ENCODE assay signal across 8 mouse cellular contexts in the genomic region with DNA sequence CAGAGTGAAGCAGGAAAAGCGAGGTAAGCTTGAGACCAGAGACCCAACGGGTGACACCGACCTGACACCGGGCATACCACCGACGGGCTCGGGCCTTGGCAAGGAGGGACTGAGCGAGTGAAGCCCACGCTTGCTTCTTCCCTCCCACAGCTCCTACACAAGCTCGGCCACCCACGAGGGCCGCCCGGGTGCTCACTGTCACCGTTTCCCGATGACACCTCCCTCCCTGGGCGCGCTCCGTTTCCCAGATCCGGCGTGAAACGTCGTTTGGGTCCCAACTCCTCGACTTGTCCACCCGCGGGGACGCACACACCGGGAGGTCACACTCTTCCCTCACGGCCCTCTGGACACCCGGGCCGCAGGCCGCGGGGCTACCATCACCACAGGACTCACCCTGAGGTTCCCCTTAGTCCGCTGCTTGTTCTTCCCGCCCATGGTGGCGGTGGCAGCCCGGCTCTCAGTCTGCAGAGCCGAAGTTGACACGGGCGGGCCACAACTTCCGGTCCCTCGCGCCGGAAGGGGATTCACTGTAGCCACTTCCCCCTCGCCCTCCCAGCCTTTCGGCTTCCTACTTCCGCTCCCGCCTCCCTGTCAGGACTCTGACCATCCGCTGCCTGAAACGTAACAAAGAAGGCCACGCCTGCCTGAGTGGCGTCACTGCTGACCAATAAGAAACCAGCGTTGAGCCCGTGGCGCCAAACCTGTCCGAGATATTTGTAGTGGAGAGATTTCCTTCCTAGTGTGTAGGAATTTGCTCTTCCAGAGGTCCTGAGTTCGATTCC. TPM values are rescaled to one million over a fixed set of nuclear protein-coding genes. Genes with fewer than 3 reads are reported as not detected.
DNase-seq lines count a peak whose midpoint lies in the region; ATAC-seq and TF ChIP-seq lines count a peak whose summit lies in the region.

A gene (minus strand): TSS at position 580 of the 782 bp plus-strand sequence.

- H3K27ac ChIP-seq in cortical plate, adult 2 months (ENCODE audit: insufficient read depth, low read length) = no peak within 1 kb of the TSS

- DNase-seq in gastrocnemius, adult 8-10 months (ENCODE audit: low spot score in 2 of 2) = peak; percentile 96 to 97
- DNase-seq in hindlimb bud, embryonic 11.5 days (ENCODE audit: extremely low spot score, low read depth, low spot score) = peak; percentile 97
- peak; percentile 97 to 99 for DNase-seq in left cerebral cortex, adult 8-10 months (ENCODE audit: low spot score in 2 of 2)
- DNase-seq in right cerebral cortex, postnatal 10 days (ENCODE audit: low spot score in 2 of 2) = peak; percentile 100
- peak; percentile 96 for DNase-seq in urinary bladder, postnatal 25 days (ENCODE audit: low spot score)

- H3K9me3 ChIP-seq in megakaryocyte, embryonic 14.5 days = no peaks in the 10 kb centered on the region

- peak; percentile 100 for ATAC-seq in activated CD4-positive, CD25-positive, alpha-beta regulatory T cell, adult 4 months

- no peaks in the 10 kb centered on the region for H3K27me3 ChIP-seq in megakaryocyte, embryonic 14.5 days (replicated peaks)

- H3K4me3 ChIP-seq in cortical plate, adult 2 months (ENCODE audit: insufficient read depth, low read length) = peak within 1 kb of the TSS; percentile 90
- peak within 1 kb of the TSS; percentile 96 for H3K4me3 ChIP-seq in megakaryocyte, embryonic 14.5 days (replicated peaks)

- H3K36me3 ChIP-seq in megakaryocyte, embryonic 14.5 days (replicated peaks; ENCODE audit: low read length) = peaks cover 54% of the 10 kb centered on the region

- H3K4me1 ChIP-seq in cortical plate, adult 2 months (ENCODE audit: control insufficient read depth, insufficient read depth, low read length) = no peaks in the 10 kb centered on the region
- peaks cover 32% of the 10 kb centered on the region for H3K4me1 ChIP-seq in megakaryocyte, embryonic 14.5 days

- TF ChIP-seq CTCF in cortical plate, adult 2 months (IDR thresholded peaks at IDR 0.05; ENCODE audit: extremely low read depth, insufficient read depth, low read length) = no peak

- TF ChIP-seq POLR2A in cortical plate, adult 2 months (IDR thresholded peaks at IDR 0.05; ENCODE audit: extremely low read depth, insufficient read depth, low read length) = peak; percentile 60; the same call in 1 of the 2 replicates

RNA-seq across cellular contexts. Expression of the gene that starts here (rescaled TPM):
- polyA plus RNA-seq in activated CD4-positive, CD25-positive, alpha-beta regulatory T cell, adult 4 months (2017; shearing (Covaris generic)) = 10 to 100 TPM; 24.3 to 27.1 TPM
- polyA plus RNA-seq in cortical plate, adult 2 months (2012; rRNA removed) = 17.3 TPM in 2 replicates
- 10 to 100 TPM; 26.2 to 32.7 (median 28.6) TPM for total RNA-seq in gastrocnemius, adult 8-10 months (2022)
- 10 to 100 TPM; 41.1 to 46.9 (median 43.1) TPM for total RNA-seq in left cerebral cortex, adult 8-10 months (2022)
- polyA plus RNA-seq in megakaryocyte, embryonic 14.5 days (2012; ENCODE audit: insufficient read depth, low replicate concordance) = 0.47 TPM in 1 of 2 replicates, not detected in the other

Comparison
In these comparisons a context has a peak if more than half of its experiments do, and no peak if none do; other contexts are left out.
1. RNA of the gene that starts here (polyA plus RNA-seq): 24.3 to 27.1 TPM in activated CD4-positive, CD25-positive, alpha-beta regulatory T cell, adult 4 months and 17.3 TPM in cortical plate, adult 2 months; 0.47 TPM in megakaryocyte, embryonic 14.5 days; every median in the first group is over 10 times any median in the second.
2. Peak in every context shown above with its lines, with median percentiles within 50 percentile points of each other: DNase-seq.